Mouse (Mus musculus) liver, adult 2 months (tissue): Measurements from ENCODE around the gene Tent2.

Experiments used
- CTCF ChIP-seq: fragments of 200-500 bp; IDR thresholded peaks from 2 replicates; pipeline ENCODE4 v1.5.1; 2011; ENCODE audit warnings: low read depth, low read length, control low read depth
- POLR2A ChIP-seq: fragments of 200-500 bp; IDR thresholded peaks from 2 replicates; pipeline ENCODE4 v1.6.1; 2011; ENCODE audit warnings: low read length, control low read depth; ENCODE audit not compliant: insufficient read depth; ENCODE audit errors: extremely low read depth

DNA sequence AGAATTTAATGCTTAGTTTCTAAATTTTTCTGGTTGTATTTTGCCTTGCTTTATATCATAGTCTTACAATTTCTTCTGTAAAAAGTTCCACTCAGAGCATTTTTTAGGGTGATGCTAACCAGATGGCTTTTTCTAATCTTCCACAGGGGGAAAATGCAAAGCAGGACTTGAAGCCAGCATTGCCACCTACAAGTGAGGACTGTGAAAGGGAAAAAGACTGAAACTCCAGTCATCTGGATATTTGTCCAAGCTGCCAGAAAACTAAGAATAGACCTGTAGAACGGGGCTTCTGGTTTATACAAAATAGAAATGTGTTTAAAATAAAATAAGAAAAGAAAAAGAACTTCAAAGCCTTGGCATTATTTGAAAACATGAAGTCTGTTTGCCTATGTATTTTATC lies 19.6 kb upstream of the Tent2 start:
- TF ChIP-seq CTCF (no peak), POLR2A (no peak)
